Mouse (Mus musculus) heart, adult 2 months (tissue): ENCODE measurements around the gene Ccdc141. TPM values are rescaled to one million over a fixed set of nuclear protein-coding genes. Genes with fewer than 3 reads are reported as not detected.

Source experiments
- DNase-seq, 2 experiments: peaks; one replicate each; pipeline ENCODE4 v3.0.0; 2021
- H3K27ac ChIP-seq: fragments of 200-600 bp; 2 replicates; pipeline ENCODE4 v1.8.1; 2022
- H3K27me3 ChIP-seq: fragments of 200-500 bp; 2 replicates; pipeline ENCODE4 v1.6.1; 2012; ENCODE audit warnings: mild to moderate bottlenecking, low read length, inconsistent platforms, mixed read lengths; ENCODE audit not compliant: control insufficient read depth, insufficient read depth
- H3K36me3 ChIP-seq: fragments of 200-500 bp; 2 replicates; pipeline ENCODE4 v1.6.1; 2012; ENCODE audit warnings: low read length, inconsistent platforms; ENCODE audit not compliant: control insufficient read depth, insufficient read depth
- H3K4me1 ChIP-seq: fragments of 200-500 bp; 2 replicates; pipeline ENCODE4 v1.6.1; 2011; ENCODE audit warnings: low read length; ENCODE audit not compliant: control insufficient read depth, insufficient read depth
- H3K4me3 ChIP-seq: fragments of 200-600 bp; 2 replicates; pipeline ENCODE4 v1.8.1; 2022
- H3K79me2 ChIP-seq: fragments of 200-500 bp; replicated peaks from 2 replicates; pipeline ENCODE4 v1.6.1; 2012; ENCODE audit warnings: mild to moderate bottlenecking, inconsistent platforms, low read length, moderate library complexity, mixed read lengths; ENCODE audit not compliant: control insufficient read depth, insufficient read depth
- H3K9ac ChIP-seq: fragments of 200-500 bp; 2 replicates; pipeline ENCODE4 v1.6.1; 2012; ENCODE audit warnings: low read depth, mild to moderate bottlenecking, control low read depth, inconsistent platforms, low read length, mixed read lengths
- CTCF ChIP-seq: fragments of 200-600 bp; IDR thresholded peaks from 2 replicates; pipeline ENCODE4 v1.8.1; 2022; ENCODE audit warnings: antibody characterized with exemption, mild to moderate bottlenecking, moderate library complexity
- EP300 ChIP-seq: fragments of 200-500 bp; IDR thresholded peaks from 2 replicates; pipeline ENCODE4 v1.6.1; 2011; ENCODE audit warnings: low read depth, low read length, control low read depth; ENCODE audit not compliant: insufficient read depth
- POLR2A ChIP-seq: fragments of 200-500 bp; IDR thresholded peaks from 2 replicates; pipeline ENCODE4 v1.6.1; 2011; ENCODE audit warnings: mild to moderate bottlenecking, low read depth, low read length, control low read depth; ENCODE audit not compliant: insufficient read depth
- WGBS: fragments of 180-500 bp; shearing (Covaris S2); methylation state at CpG from one replicate; pipeline ENCODE4 v1.1.7; 2018; 5-methylcytosine and 5-hydroxymethylcytosine counted together
- intact Hi-C: fragments of 180-260 bp; cut with DNase I; formaldehyde crosslinking; loops from one replicate; pipeline ENCODE4 v1.15.1; 2025
- polyA plus RNA-seq: library from polyadenylated mRNA; depleted of rRNA; stranded (reverse); fragments of >200 nt; gene quantifications from 2 replicates; pipeline ENCODE4 v1.2.3, GENCODE M21; 2012
- total RNA-seq, 2 experiments: library from RNA; stranded (reverse); gene quantifications; 2 replicates each; pipeline ENCODE4 v1.2.3; 2021

Ccdc141 gene
- total and polyA plus RNA-seq, 3 experiments = 35.6 to 189 (median 182) TPM

- Histone ChIP-seq H3K36me3 (peaks cover 20% of the 10 kb centered on the region), H3K4me3 (no peak overlapping the region), H3K27me3 (no peaks in the 10 kb centered on the region), H3K9ac (no peak overlapping the region), H3K79me2 (0 out of 2 replicates have a peak, but pooled peaks cover 1% of the 10 kb centered on the region), H3K27ac (peak overlapping the region; percentile 71), H3K4me1 (peaks cover 2% of the 10 kb centered on the region; the same call in 1 of the 2 replicates)
- TF ChIP-seq CTCF (no peak), POLR2A (0 out of 2 replicates have a peak, but pooled peaks have one; percentile 20), EP300 (0 out of 2 replicates have a peak, but pooled peaks have one; percentile 63)
- 42% methylated on average over 3 of the region's 3 CpGs for WGBS
- intact Hi-C loops = no loop called here
- DNase-seq = peak in 1 of 2 experiments; percentile 27
Measured at GRCm38 (mm10) chr2:77042912-77043311, 127.5 kb downstream of the Ccdc141 start.

GRCm38 (mm10) chr2:77039683-77040082 is 130.8 kb downstream of the Ccdc141 start:
- H3K4me3 ChIP-seq = no peak overlapping the region
- peaks cover 2% of the 10 kb centered on the region; the same call in 1 of the 2 replicates for H3K4me1 ChIP-seq
- no peak for DNase-seq
- H3K79me2 ChIP-seq = 0 out of 2 replicates have a peak, but pooled peaks cover 1% of the 10 kb centered on the region
- intact Hi-C loops = no loop called here
- peak overlapping the region; percentile 0; the same call in 1 of the 2 replicates for H3K27ac ChIP-seq
- no peaks in the 10 kb centered on the region for H3K27me3 ChIP-seq
- peaks cover 25% of the 10 kb centered on the region for H3K36me3 ChIP-seq
- 80% methylated on average over 3 of the region's 3 CpGs for WGBS
- TF ChIP-seq EP300 (no peak), POLR2A (no peak)
- H3K9ac ChIP-seq = no peak overlapping the region

GRCm38 (mm10) chr2:77039281-77039680 is 131.2 kb downstream of the Ccdc141 start:
- H3K36me3 ChIP-seq = peaks cover 29% of the 10 kb centered on the region
- no peak overlapping the region for H3K9ac ChIP-seq
- H3K4me3 ChIP-seq = no peak overlapping the region
- WGBS = 55% methylated on average over 4 of the region's 4 CpGs
- peak overlapping the region; percentile 0; the same call in 1 of the 2 replicates for H3K27ac ChIP-seq
- DNase-seq = peak in 1 of 2 experiments; percentile 27
- intact Hi-C loops = no loop called here
- TF ChIP-seq EP300 (no peak), POLR2A (no peak), CTCF (no peak)
- peaks cover 2% of the 10 kb centered on the region; the same call in 1 of the 2 replicates for H3K4me1 ChIP-seq
- H3K27me3 ChIP-seq = no peaks in the 10 kb centered on the region
- H3K79me2 ChIP-seq = 0 out of 2 replicates have a peak, but pooled peaks cover 1% of the 10 kb centered on the region

- Histone ChIP-seq H3K27me3 (no peaks in the 10 kb centered on the region), H3K9ac (no peak overlapping the region), H3K4me3 (no peak overlapping the region), H3K79me2 (no peaks in the 10 kb centered on the region), H3K4me1 (no peaks in the 10 kb centered on the region; the same call in 1 of the 2 replicates), H3K36me3 (peaks cover 20% of the 10 kb centered on the region), H3K27ac (no peak overlapping the region; the same call in 1 of the 2 replicates)
- TF ChIP-seq EP300 = no peak
- TF ChIP-seq POLR2A = no peak
- no peak for TF ChIP-seq CTCF
- DNase-seq = no peak
- intact Hi-C loops = no loop called here
- WGBS = 85% methylated on average over 10 of the region's 10 CpGs
Measured at GRCm38 (mm10) chr2:77037211-77037610, 133.2 kb downstream of the Ccdc141 start.

- Histone ChIP-seq H3K4me1 (no peaks in the 10 kb centered on the region; the same call in 1 of the 2 replicates), H3K4me3 (no peak overlapping the region), H3K79me2 (no peaks in the 10 kb centered on the region), H3K27ac (peak overlapping the region; percentile 87), H3K27me3 (no peaks in the 10 kb centered on the region), H3K9ac (no peak overlapping the region), H3K36me3 (peaks cover 14% of the 10 kb centered on the region)
- TF ChIP-seq POLR2A = no peak
- no peak for TF ChIP-seq CTCF
- TF ChIP-seq EP300 = no peak
- intact Hi-C loops = loop anchor here (5.0 kb wide), 1 partner anchor 52 kb away; the partner anchor contains the start of gene Ttn
- peak in 1 of 2 experiments; percentile 45 for DNase-seq
- WGBS = 41% methylated on average over 4 of the region's 4 CpGs
Measured at GRCm38 (mm10) chr2:77034112-77034511, 136.3 kb downstream of the Ccdc141 start.

GRCm38 (mm10) chr2:77033322-77034060 is 136.9 kb downstream of the Ccdc141 start:
- no peak for TF ChIP-seq POLR2A
- no peak for TF ChIP-seq EP300
- TF ChIP-seq CTCF = no peak
- no peak overlapping the region for H3K4me3 ChIP-seq

More at GRCm38 (mm10) chr2:77033322-77034060, 136.9 kb downstream of the Ccdc141 start:
- DNase-seq = peak in 1 of 2 experiments; percentile 17
- H3K79me2 ChIP-seq = no peaks in the 10 kb centered on the region
- peaks cover 20% of the 10 kb centered on the region for H3K36me3 ChIP-seq
- no peaks in the 10 kb centered on the region; the same call in 1 of the 2 replicates for H3K4me1 ChIP-seq
- 65% methylated on average over 13 of the region's 13 CpGs for WGBS
- peak overlapping the region; percentile 87 for H3K27ac ChIP-seq
- H3K9ac ChIP-seq = no peak overlapping the region
- intact Hi-C loops = loop anchor here (5.0 kb wide), 1 partner anchor 51 kb away; the partner anchor contains the start of gene Ttn
- no peaks in the 10 kb centered on the region for H3K27me3 ChIP-seq
